Mouse (Mus musculus) brown adipose tissue, adult 24 weeks (tissue): ENCODE results near the gene Dhx8. TPM values are rescaled to one million over a fixed set of nuclear protein-coding genes. Genes with fewer than 3 reads are reported as not detected.
A peak's percentile ranks its signal among the peaks of the same experiment; 100 is the strongest.

ENCODE experiments used
- H3K27ac ChIP-seq: fragments of 200-500 bp; replicated peaks from 2 replicates; pipeline ENCODE4 v1.5.1; 2012; ENCODE audit warnings: low read depth, mild to moderate bottlenecking, low read length
- H3K4me1 ChIP-seq: fragments of 200-500 bp; 2 replicates; pipeline ENCODE4 v1.6.1; 2012; ENCODE audit warnings: low read length, mixed read lengths; ENCODE audit not compliant: control insufficient read depth, insufficient read depth, insufficient read length
- H3K4me3 ChIP-seq: fragments of 200-500 bp; 2 replicates; pipeline ENCODE4 v1.5.1; 2012; ENCODE audit warnings: low read depth, mild to moderate bottlenecking, low read length, moderate library complexity; ENCODE audit not compliant: insufficient read depth
- polyA plus RNA-seq: library from polyadenylated mRNA; stranded (reverse); fragments of >200 nt; gene quantifications from 2 replicates; pipeline ENCODE4 v1.2.4, GENCODE M21; 2012; ENCODE audit not compliant: missing spikeins, insufficient read depth, insufficient read length

Dhx8 gene
- polyA plus RNA-seq, 1 experiment = 6.5 TPM

DNA sequence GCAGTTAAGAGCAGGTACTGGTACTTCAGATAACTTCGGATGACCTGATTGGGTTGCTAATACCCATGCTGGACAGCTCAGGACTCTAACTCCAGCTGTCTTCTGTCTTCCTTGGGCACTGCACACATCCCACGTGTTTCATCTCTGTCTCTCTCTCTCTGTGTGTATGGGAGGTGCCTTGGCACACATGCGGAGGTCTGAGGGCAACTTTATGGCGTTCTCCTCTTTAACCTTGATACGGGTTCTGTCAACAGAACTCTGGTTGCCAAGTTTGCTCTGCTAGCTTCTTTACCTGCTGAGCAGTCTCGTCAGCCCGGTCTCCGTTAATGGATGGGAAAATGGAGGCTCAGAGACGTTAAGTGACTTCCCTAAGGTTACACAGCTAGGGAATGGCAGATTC is 19.9 kb upstream of the Dhx8 start:
- Histone ChIP-seq H3K4me3 (no peak overlapping the region), H3K4me1 (no peaks in the 10 kb centered on the region), H3K27ac (no peak overlapping the region)

DNA sequence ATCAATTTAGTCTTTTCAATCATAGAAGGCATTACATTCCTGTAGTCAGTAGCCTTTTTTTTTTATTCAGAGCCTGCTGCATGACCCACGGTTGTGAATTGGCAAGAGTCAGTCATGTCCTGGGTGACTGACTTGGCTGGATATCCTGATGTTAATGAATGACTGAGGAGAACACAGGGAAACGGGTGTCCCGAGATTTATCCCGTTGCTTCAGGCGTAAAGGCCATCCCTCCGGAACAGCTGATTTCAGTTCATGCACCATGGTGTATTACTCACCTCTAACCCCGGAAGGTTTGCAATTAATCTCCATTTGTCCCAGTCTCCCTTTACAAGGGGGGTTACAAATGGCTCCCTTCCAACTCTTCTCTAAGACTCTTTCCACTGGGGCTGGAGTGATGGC is 18.7 kb upstream of the Dhx8 start:
- Histone ChIP-seq H3K27ac (no peak overlapping the region), H3K4me1 (no peaks in the 10 kb centered on the region), H3K4me3 (no peak overlapping the region)

DNA sequence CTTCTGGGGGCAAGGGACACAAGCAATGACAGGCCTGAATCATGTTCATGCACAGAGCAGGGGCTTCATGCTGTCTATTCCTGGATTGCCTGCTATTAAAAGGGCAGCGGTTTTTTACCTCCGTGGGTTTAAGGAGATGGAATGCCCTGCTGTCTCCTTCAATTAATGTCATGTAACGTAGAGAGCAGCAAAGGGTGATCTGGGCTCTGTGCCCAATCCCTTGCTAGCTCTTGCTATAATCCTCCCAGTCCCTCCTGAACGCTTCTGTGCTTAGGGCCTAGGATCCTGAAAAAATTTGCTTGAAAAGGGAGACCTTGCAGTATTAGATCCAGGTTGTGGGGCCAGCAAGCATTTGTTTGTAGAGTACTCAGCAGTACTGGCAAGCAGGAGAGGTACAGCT is 14.4 kb upstream of the Dhx8 start:
- H3K4me3 ChIP-seq = no peak overlapping the region
- H3K27ac ChIP-seq = no peak overlapping the region

DNA sequence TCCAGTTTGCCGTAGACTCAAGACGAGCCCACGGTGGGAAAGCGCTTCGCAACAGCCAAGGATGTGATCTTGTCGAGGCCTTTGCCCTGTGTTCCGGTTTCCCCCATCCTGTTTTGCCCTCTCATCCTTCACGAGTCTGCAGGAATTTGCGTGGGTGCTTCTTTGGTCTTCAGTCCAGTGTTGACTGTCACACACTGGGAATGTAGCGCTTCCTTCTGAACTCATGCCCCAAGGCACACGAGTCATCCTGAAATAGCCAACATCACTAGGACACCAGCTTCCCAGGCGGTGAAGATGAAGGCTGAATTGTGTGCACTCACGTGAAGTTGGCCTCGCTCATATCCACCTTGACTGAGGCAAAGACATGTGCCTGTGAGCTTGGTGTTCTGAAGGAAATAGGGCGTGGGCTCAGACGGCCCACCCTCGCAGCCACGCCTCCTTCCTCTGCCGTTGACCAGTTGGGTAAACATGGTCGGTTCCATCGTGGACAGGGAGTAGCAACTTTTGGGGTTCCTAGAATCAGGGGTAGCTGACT is 12.7 kb upstream of the Dhx8 start:
- no peak overlapping the region for H3K27ac ChIP-seq
- no peaks in the 10 kb centered on the region for H3K4me1 ChIP-seq
- H3K4me3 ChIP-seq = no peak overlapping the region

More for the DNA sequence above, 14.4 kb upstream of the Dhx8 start:
- H3K4me1 ChIP-seq = no peaks in the 10 kb centered on the region

DNA sequence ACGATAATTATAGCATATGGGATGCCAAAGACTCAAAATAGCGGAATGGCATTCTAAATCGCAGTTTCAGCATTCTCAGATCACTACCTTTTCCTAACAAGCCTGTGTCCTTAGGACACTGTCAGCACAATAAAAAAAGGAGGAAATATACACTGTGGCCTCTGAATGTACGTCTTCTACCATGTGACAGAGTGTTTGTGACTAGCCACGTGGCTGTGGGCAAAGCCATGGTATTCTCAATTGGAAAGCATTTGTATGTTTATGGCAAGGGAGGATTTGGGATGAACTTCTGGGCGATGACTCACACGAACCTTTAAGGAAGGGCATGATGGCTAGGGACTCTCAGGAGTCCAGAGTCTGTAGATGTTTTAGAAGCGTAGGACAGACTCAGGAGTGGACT is 7.7 kb upstream of the Dhx8 start:
- H3K4me1 ChIP-seq = no peaks in the 10 kb centered on the region
- H3K4me3 ChIP-seq = no peak overlapping the region

DNA sequence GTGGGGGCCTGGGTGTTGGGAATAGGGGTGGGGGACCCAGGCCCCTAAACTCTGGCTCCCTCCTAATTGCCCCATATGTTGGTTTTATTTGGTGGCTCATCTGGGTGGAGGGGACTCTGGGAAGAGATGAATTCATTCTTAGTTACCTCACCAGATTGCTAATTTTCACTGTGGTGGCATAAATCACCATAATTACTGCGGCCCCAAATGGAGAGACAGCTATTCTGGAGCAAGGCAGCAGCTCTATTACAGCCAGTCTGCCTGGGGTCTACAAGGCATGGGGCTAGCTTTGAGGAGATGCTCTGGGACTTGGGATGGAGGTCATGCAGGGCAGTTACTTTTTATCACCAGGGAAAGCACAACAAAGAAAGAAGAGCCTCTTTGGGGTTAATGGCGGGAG is 6.0 kb upstream of the Dhx8 start:
- H3K27ac ChIP-seq = no peak overlapping the region
- no peaks in the 10 kb centered on the region for H3K4me1 ChIP-seq
- no peak overlapping the region for H3K4me3 ChIP-seq

More for the DNA sequence above, 7.7 kb upstream of the Dhx8 start:
- no peak overlapping the region for H3K27ac ChIP-seq

DNA sequence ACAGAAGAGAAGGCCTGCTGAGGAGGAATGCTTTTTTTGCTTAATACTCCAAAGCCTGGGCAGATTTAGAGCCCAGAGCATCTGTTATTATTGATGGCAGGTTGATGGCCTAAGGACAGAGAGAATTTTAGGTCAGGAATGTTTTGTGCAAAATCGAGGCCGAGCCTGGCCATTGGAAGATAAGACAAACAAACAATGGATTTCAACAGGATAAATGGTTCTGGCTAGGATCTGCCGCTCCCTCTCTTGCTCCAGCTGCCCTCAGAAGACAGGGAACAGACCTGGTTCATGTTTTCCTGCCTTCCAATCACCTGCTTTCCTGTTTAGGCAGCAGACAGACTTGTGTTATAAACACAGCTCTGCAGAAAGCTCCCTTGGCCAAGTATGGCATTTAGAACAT is 3.4 kb upstream of the Dhx8 start:
- H3K4me3 ChIP-seq = no peak overlapping the region
- no peak overlapping the region for H3K27ac ChIP-seq
- no peaks in the 10 kb centered on the region for H3K4me1 ChIP-seq

DNA sequence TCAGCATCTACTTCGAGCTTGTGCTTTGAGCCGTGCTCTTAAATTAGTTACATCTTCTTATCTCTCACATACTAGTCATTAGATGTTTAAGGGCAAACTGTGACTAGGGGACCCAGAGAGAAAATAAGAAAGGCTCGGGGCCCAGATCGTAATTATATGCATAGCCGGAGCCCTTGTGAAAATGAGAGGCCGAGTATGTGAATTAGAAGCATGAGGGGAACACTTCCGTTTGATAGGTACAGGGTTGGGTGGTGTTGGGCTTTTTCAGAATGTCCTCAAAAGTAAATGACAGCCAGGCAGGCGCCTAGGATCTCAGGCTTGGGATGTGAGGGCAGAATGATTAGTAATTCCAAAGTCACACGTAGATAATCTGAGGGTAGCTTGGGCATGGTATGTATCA is 877 bp downstream of the Dhx8 start:
- Histone ChIP-seq H3K4me3 (peak overlapping the region; percentile 82), H3K27ac (no peak overlapping the region), H3K4me1 (no peaks in the 10 kb centered on the region)

DNA sequence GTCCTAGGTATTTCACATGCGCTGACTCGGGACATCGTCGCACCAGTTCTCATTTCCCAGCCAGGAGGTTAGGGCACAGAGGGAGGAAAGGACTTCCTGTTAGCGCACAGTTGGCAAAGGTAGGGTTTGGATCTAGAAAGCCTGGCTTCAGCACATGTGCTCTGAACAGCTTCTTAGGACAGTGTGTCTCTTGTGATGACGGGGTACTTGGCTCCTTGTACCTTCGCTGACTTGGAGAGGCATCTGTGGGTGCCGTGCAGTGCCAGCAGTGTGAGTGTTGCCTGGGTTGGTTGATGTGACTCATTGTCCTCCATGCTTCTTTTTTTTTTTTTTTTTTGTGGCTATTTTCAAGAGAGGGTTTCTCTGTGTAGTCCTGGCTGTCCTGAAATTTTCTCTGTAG is 23.9 kb downstream of the Dhx8 start:
- Histone ChIP-seq H3K27ac (no peak overlapping the region), H3K4me3 (no peak overlapping the region), H3K4me1 (no peaks in the 10 kb centered on the region)

DNA sequence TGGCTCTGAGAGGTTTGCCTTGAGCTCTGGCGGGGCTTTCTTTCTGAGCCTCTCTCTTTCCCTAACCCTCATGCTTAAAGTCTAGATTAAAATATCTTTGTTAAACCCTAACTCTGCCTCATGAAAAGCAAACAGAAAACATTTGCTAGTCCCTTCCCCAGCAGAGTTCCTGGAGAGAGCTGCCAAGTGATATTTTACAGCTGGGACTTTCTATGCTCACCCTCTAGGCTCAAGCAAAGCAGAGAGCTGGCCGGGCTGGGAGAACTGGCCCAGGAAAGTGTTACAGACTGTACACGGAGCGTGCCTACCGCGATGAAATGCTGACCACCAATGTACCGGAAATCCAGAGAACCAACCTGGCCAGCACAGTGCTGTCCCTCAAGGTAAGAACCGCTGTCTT is 24.6 kb downstream of the Dhx8 start:
- H3K4me1 ChIP-seq = no peaks in the 10 kb centered on the region
- no peak overlapping the region for H3K27ac ChIP-seq
- H3K4me3 ChIP-seq = no peak overlapping the region

DNA sequence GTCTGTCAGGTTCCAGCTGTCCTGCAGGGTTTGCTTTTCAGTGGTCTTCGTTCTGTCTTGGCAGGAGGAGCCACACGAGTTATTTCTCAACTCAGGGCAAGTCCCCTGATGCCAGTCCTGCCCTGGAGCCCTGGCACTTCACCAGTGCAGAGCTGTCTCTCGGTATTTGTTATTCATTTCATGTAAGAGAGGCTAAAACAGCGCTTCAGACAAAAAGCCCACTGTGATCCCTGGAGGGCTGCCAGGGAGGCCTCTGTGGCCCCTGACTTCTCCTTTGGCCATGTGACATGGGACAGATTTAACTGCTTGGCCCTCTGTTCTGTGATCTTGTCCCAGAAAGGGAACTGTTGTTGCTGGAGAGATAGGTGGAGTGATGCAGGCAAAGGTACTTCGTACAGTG is 25.7 kb downstream of the Dhx8 start:
- no peak overlapping the region for H3K4me3 ChIP-seq
- H3K27ac ChIP-seq = no peak overlapping the region
- H3K4me1 ChIP-seq = no peaks in the 10 kb centered on the region

DNA sequence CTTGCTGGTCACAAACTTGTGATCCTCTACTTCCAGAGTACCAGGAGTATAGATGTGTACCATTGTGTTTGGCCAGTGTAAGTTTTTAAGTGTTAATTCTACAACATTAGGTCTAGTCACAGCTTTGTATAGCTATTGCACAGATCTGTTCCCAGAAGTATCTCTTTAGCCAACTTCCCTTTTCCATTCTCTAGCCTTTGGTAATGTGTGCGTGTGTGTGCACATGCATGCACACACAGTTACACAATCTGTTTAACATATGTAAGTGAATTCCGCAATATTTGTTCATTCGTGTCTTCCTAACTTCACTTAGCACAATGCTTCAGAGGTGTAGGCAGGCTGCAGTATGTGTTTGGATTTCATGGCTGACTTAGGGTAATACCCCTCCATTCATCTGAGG is 26.8 kb downstream of the Dhx8 start:
- H3K4me3 ChIP-seq = no peak overlapping the region
- H3K4me1 ChIP-seq = no peaks in the 10 kb centered on the region
- H3K27ac ChIP-seq = no peak overlapping the region

DNA sequence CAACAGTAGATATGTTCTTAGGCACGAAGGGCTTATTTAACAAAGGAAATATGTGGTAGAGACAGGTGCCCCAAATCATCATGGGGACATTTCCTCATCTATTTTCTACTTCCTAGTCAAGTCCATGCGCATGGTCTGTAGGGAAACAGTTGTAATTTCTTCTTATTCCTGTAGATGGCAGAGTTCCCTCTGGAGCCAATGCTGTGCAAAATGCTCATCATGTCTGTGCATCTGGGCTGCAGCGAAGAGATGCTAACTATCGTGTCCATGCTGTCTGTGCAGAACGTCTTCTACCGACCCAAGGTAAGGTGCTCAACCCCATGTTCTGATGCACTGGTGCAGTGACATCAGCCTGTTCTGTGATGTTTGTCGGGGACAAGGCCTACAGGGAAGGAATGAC is 31.0 kb downstream of the Dhx8 start:
- Histone ChIP-seq H3K27ac (no peak overlapping the region), H3K4me3 (no peak overlapping the region), H3K4me1 (no peaks in the 10 kb centered on the region)

DNA sequence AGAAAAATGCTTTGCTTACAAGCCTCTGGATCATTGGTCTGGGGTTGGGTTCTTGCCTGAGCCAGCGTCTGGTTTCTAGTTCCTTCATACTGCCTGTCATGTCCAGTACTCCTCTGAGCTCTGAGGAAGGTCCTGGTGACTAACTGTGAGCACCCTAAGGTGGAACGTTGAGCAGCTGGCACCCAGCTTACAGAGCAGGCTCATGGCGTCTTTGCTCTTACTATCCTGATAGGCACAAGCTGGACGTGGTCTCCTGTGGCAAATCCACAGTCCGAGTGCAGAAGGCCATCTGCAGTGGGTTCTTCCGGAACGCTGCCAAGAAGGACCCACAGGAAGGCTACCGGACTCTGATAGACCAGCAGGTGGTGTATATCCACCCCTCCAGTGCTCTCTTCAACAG is 31.8 kb downstream of the Dhx8 start:
- H3K4me3 ChIP-seq = no peak overlapping the region
- H3K27ac ChIP-seq = no peak overlapping the region
- H3K4me1 ChIP-seq = no peaks in the 10 kb centered on the region

DNA sequence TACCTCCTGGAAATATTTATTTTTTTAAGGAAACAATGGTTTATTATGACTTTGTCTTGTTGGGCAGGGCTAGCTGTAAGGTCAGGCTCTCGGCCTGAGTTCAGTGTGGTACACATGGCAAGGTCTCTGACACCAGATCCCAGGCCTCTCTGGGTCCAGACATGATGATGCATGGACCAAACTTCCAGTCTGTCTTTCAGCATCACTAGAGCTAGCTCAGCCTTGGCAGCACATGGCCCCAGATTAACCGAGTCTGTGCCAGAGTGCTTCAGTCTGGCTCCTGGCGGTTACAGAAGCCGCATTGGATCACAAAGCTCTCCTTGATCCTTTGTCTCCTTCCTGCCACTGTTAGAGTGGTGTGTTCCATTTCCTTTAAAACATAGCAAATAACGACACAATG is 34.6 kb downstream of the Dhx8 start:
- H3K4me1 ChIP-seq = no peaks in the 10 kb centered on the region
- H3K27ac ChIP-seq = no peak overlapping the region
- no peak overlapping the region for H3K4me3 ChIP-seq

DNA sequence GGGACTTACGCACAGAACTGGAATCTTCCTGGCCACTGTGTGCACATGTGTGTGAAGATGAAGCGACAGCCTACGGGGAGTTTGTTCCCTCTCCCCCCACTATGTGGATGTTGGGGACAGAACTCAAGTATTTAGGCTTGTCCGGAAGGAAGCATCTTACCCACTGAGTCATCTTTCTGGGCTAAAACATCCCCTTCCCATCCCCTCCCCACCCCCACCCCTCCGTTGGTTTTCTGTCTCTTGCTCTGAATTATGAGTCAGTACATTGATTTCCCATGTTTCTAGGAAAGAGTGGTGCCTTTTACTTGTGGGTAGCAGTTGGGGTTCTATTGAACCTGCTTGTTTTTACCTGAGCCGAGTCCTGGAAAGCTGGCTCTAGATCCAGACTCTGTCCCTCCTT is 36.0 kb downstream of the Dhx8 start:
- Histone ChIP-seq H3K27ac (no peak overlapping the region), H3K4me1 (no peaks in the 10 kb centered on the region), H3K4me3 (no peak overlapping the region)

DNA sequence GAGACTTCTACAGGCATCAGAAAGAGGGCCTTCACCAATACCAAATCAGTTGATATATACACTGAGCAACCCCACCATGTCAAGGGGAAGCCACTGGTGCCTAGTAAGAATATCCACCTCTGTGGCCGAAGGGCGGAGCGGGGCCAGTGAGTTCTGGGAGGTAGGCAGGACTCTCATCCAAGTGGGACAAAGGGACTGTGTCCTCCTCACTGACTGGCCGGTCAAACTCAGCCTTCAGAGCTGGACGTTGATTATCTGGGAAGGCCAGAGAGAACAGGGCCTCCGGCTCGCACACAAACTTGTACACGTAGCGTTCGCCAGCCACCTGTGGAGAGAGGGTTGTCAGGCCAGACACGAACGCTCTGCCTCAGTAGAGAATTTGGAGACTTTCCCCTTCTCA is 37.5 kb downstream of the Dhx8 start:
- H3K27ac ChIP-seq = no peak overlapping the region
- no peaks in the 10 kb centered on the region for H3K4me1 ChIP-seq
- no peak overlapping the region for H3K4me3 ChIP-seq
